Mouse (Mus musculus) monocyte, adult 59 days (primary cell): ENCODE results near the gene Hipk2. TPM values are rescaled to one million over a fixed set of nuclear protein-coding genes. Genes with fewer than 3 reads are reported as not detected.

ENCODE experiments used
- total RNA-seq, 2 experiments: library from RNA; stranded (reverse); gene quantifications; one replicate each; pipeline ENCODE4 v1.2.4; 2023

The Hipk2 gene
- 10 to 100 TPM; 50.6 to 51.7 TPM for total RNA-seq

DNA sequence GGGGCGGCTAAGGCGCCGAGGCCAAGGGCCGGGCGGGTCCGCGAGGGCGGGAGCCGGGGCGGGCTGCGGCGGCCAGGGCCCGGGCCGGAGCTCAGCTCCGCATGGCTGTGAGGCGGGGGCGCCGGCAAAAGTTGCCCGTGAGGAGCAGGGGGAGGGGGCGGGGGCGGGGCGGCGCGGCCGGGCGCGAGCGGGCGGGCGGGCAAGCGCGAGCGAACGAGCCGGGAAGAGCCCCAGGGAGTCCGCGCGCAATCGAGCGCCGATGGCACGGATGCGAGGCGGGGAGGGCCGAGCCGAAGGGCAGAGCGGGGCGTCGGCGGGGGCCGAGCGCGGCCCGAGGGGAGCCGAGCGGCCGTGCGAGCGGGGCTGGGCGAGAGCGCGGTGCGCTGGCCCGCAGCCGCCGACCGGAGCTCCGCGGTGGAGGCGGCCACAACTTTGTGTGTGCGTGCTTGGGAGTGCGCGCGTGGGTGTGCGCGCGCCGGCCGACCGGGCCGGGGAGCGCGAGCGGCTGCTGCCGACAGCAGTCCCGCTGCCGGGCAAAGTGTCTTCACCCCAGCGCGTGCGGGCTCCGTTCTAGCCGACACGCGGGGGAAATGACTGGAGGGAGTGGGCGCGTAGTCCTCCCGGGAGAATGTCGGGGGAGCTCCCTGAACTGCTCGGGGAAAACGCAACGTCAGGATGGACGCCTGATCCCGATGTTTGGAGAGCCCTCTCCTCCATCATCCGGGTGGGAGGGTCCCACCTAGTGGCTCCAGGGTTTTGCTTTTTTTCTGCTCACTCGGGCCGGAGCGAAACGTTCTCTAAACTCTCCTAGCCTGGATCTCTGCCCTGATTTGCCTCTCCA lies at the start of gene Hipk2:
TSS of gene Hipk2 (minus strand) at position 95 of the 841 bp plus-strand sequence.

DNA sequence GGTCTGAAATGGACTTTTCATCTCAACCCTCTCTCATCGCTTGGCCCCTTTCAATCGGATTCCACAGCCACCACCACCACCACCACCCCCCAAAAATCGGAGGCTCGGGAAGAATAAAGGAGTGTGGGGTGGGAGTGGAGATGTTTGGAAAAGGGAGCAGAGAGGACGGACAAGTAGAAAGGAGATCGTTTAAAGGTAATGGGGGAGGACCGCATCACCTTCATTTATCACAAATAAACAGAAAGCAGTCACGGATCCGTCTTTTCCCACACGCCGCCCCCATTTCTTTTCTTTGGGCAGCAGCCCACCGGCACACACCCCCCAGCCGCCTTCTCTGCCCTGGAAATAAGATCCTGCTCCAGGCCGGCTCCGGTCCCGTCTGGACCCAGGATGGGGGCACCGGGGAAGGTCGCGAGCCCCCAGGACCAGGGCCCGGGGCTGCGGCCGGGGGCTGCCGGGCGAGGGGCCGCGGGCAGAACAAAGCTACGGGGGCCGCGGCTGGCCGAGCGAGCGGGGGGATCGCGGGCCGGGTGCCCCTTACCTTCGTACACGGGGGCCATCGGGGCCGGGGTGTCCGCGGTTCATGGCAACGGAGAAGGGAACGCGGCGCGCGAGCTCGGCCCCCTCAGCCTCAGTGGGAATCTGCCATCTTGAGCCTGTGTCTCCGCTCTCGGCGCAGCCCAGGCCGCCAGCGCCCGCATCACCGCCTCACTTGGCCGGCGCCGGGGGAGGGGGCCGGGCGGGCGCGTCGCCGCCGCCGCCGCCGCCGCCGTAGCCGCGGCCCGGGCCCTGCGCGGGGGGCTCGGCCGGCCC lies 501 bp downstream of the Hipk2 start, which contains the start of gene Tbxas1:
TSS of gene Tbxas1 (plus strand) at position 147 of the 813 bp plus-strand sequence.

DNA sequence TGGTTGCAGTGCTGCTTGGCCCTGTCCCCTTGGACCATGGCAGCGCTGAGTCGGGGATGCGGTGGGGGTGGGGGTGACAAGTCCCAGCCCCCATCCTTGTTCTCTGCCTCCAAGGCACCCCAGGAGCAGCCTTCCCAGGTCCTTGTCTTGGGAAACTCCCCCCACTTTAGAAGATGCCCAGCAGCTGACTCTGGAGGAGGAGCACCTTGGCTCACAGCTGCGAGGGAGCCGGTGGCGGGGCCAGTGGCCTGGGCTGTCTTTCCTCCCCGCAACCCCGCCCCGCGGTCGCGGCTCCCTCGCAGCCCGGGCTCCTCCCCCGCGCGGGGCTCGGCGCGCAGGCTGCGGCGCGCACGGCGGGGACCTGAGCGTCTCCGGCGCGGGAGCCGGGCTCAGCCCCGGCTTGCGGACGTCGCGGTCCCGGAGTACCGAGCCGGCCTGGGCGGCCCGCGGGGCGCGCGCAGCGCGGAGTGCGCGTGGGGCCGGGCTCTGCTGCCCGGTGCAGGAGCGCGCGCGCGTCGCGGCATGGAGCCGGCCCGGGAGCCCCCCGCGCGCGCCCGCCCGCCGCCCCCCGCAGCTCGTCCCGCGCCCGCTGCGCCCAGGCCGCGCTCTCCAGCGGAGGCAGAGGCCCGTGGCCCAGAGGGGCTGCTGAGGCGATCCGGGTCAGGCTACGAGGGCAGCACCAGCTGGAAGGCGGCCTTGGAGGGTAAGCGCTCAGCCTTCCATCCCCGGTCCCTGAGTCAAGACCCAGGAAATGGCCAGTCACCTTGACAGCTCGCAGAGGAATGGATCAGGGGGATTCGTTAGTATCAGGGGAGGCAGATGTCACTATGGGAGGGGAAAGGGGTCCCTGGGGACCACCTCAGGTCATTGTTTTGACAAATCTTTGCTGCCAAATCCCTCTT lies 213.0 kb downstream of the Hipk2 start, which contains the start of gene Clec2l:
TSS of gene Clec2l (plus strand) at position 356 of the 902 bp plus-strand sequence.

Other genes starting within 250 kb of the Hipk2 start
- under 1 TPM; 0.49 to 0.73 TPM for gene Klrg2, start 238.9 kb downstream of the Hipk2 start, total RNA-seq
- under 1 TPM in 1 of 2 experiments, not detected in 1; 0.49 TPM for gene Clec2l, start 213.1 kb downstream of the Hipk2 start, total RNA-seq
- gene Tbxas1, start 761 bp downstream of the Hipk2 start, total RNA-seq = 10 to 100 TPM; 59.9 to 64.0 TPM
- gene Parp12, start 242.2 kb upstream of the Hipk2 start, total RNA-seq = 10 to 100 TPM; 23.6 to 29.3 TPM